Mouse (Mus musculus): ENCODE results near the gene Ptdss2. TPM values are rescaled to one million over a fixed set of nuclear protein-coding genes. Genes with fewer than 3 reads are reported as not detected.

Ptdss2 gene
- polyA plus RNA-seq, 1 experiment from 2014 or later: 85.5 TPM

- H3K27ac ChIP-seq: no peak overlapping the region
- H3K4me3 ChIP-seq: no peak overlapping the region
- H3K36me3 ChIP-seq: peaks cover 35% of the 10 kb centered on the region
- no peak overlapping the region for H3K4me2 ChIP-seq (replicated peaks)
- H3K27me3 ChIP-seq: no peaks in the 10 kb centered on the region
- WGBS: 91% methylated on average over 14 of the region's 14 CpGs
- H3K9me3 ChIP-seq: no peaks in the 10 kb centered on the region
- no peak for ATAC-seq (ENCODE audit: low FRiP score, low read depth)
- peaks cover 25% of the 10 kb centered on the region for H3K4me1 ChIP-seq
- H3K9ac ChIP-seq: peak overlapping the region; percentile 25; the same call in 1 of the 2 replicates
Measured at GRCm38 (mm10) chr7:141191036-141191435, 68.9 kb downstream of the Ptdss2 start.

DNA sequence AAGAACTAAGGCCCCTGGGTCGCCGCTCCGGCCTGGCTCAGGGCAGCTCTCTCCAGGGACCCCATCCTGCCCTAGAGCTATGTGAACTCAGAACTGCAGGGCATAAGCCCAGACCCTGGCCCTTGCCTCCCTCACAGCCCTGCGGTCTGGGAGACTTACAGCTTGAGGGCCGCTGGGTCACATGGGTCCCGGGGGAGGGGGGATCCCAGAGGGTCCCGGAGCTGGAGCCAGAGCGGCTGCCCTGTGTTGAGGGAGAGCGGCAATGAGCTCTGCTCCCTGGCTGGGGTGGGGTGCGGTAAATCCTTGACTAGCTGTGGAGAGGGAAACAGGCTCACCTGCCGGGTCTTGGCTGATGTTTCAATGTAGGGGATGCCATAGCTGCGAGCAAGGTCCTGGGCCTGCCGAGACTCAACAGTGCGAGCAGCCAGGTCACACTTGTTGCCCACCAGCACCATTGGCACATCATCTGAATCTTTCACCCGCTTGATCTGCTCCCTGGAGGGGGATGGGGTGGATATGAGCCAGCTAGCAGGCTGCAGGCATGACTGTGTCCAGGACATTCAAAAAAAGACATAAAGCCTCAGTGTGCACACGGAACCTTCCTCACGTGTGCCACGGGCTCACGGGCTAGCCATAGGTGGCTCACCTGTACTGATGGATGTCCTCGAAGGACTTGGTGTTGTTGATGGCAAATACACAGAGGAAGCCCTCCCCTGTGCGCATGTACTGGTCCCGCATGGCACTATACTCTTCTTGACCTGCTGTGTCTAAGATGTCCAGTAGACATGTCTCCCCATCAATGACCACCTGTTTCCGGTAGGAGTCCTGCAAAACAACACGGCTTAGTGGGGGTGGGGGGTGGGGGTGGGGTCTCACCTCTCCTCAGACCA lies 69.9 kb downstream of the Ptdss2 start:
- peak overlapping the region; percentile 95 for H3K4me2 ChIP-seq (replicated peaks)
- ATAC-seq (ENCODE audit: low FRiP score, low read depth): no peak
- no peaks in the 10 kb centered on the region for H3K9me3 ChIP-seq
- peaks cover 35% of the 10 kb centered on the region for H3K36me3 ChIP-seq
- H3K4me3 ChIP-seq: peak overlapping the region; percentile 85
- H3K4me1 ChIP-seq: peaks cover 25% of the 10 kb centered on the region
- 88% methylated on average over 24 of the region's 24 CpGs for WGBS
- H3K27me3 ChIP-seq: no peaks in the 10 kb centered on the region
- H3K9ac ChIP-seq: peak overlapping the region; percentile 92
- H3K27ac ChIP-seq: no peak overlapping the region

GRCm38 (mm10) chr7:141192776-141193347 lies 70.7 kb downstream of the Ptdss2 start:
- H3K4me3 ChIP-seq: peak overlapping the region; percentile 85
- WGBS: 27% methylated on average over 12 of the region's 12 CpGs
- H3K9ac ChIP-seq: peak overlapping the region; percentile 92
- H3K9me3 ChIP-seq: no peaks in the 10 kb centered on the region
- peaks cover 37% of the 10 kb centered on the region for H3K36me3 ChIP-seq
- peaks cover 25% of the 10 kb centered on the region for H3K4me1 ChIP-seq
- H3K27ac ChIP-seq: peak overlapping the region; percentile 77
- no peak for ATAC-seq (ENCODE audit: low FRiP score, low read depth)
- peak overlapping the region; percentile 95 for H3K4me2 ChIP-seq (replicated peaks)
- H3K27me3 ChIP-seq: no peaks in the 10 kb centered on the region

DNA sequence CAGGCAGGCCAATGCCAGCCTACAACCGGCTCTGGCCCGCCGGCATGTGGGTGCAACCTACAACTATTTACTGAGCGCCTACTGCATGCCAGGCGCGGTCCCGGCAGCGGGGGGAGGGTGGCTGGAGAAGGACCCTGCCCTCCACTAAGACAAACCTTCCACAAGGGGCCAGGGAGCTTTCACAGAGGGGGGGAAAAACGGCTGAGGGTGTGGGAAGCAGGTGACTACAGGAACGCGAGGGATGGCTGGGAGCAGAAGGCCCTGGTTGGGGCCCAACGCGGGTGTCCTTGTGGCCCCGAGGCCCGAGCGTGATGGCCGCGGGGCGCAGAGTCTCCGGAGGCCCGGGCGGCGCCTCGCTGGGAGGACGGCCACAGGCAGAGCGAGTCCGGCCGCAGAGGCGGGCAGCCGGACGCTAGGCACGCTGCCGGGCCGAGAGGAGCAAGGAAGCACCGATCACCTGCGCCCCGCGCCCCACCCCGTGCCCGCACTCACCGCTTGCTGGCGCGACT lies 71.2 kb downstream of the Ptdss2 start:
- Histone ChIP-seq H3K4me1 (peaks cover 25% of the 10 kb centered on the region), H3K4me2 (replicated peaks) (peak overlapping the region; percentile 95), H3K27me3 (no peaks in the 10 kb centered on the region), H3K36me3 (peaks cover 42% of the 10 kb centered on the region), H3K27ac (peak overlapping the region; percentile 77), H3K9me3 (no peaks in the 10 kb centered on the region), H3K9ac (peak overlapping the region; percentile 92), H3K4me3 (peak overlapping the region; percentile 85)
- under 1% methylated on average over 32 of the region's 43 CpGs for WGBS
- ATAC-seq (ENCODE audit: low FRiP score, low read depth): no peak

GRCm38 (mm10) chr7:141193948-141194347 lies 71.8 kb downstream of the Ptdss2 start, which contains the start of the genes Hras and Lrrc56:
Gene Hras, minus strand, starts transcription at chr7:141194005.
Gene Lrrc56, plus strand, starts transcription at chr7:141194157.
- Histone ChIP-seq H3K36me3 (peaks cover 42% of the 10 kb centered on the region), H3K27ac (peak within 1 kb of the TSS; percentile 85), H3K9ac (peak within 1 kb of the TSS; percentile 92), H3K4me1 (peaks cover 25% of the 10 kb centered on the region), H3K4me2 (replicated peaks) (peak within 1 kb of the TSS; percentile 98), H3K9me3 (no peaks in the 10 kb centered on the region), H3K4me3 (peak within 1 kb of the TSS; percentile 85), H3K27me3 (no peaks in the 10 kb centered on the region)
- ATAC-seq (ENCODE audit: low FRiP score, low read depth): peak; percentile 96
- WGBS: 1% methylated on average over 34 of the region's 39 CpGs

GRCm38 (mm10) chr7:141194409-141194808 lies 72.2 kb downstream of the Ptdss2 start:
- Histone ChIP-seq H3K4me3 (peak overlapping the region; percentile 85), H3K27me3 (no peaks in the 10 kb centered on the region), H3K9ac (peak overlapping the region; percentile 69), H3K9me3 (no peaks in the 10 kb centered on the region), H3K4me1 (peaks cover 25% of the 10 kb centered on the region), H3K27ac (peak overlapping the region; percentile 85), H3K4me2 (replicated peaks) (peak overlapping the region; percentile 98), H3K36me3 (peaks cover 37% of the 10 kb centered on the region)
- ATAC-seq (ENCODE audit: low FRiP score, low read depth): no peak
- under 1% methylated on average over 23 of the region's 23 CpGs for WGBS

GRCm38 (mm10) chr7:141194830-141195229 lies 72.6 kb downstream of the Ptdss2 start:
- WGBS: 0% methylated on average over 28 of the region's 28 CpGs
- Histone ChIP-seq H3K9ac (peak overlapping the region; percentile 69), H3K27me3 (no peaks in the 10 kb centered on the region), H3K4me3 (peak overlapping the region; percentile 85), H3K27ac (peak overlapping the region; percentile 85), H3K4me2 (replicated peaks) (peak overlapping the region; percentile 98), H3K4me1 (peaks cover 25% of the 10 kb centered on the region), H3K36me3 (peaks cover 33% of the 10 kb centered on the region), H3K9me3 (no peaks in the 10 kb centered on the region)
- peak; percentile 18; the same call in 1 of the 2 replicates for ATAC-seq (ENCODE audit: low FRiP score, low read depth)

GRCm38 (mm10) chr7:141195754-141196153 lies 73.6 kb downstream of the Ptdss2 start:
- 0 out of 2 replicates have a peak overlapping the region, but pooled peaks have one; percentile 31 for H3K9ac ChIP-seq
- no peaks in the 10 kb centered on the region for H3K9me3 ChIP-seq
- no peak overlapping the region for H3K27ac ChIP-seq
- no peak for ATAC-seq (ENCODE audit: low FRiP score, low read depth)
- 93% methylated on average over 2 of the region's 2 CpGs for WGBS
- no peak overlapping the region for H3K4me3 ChIP-seq
- H3K36me3 ChIP-seq: peaks cover 24% of the 10 kb centered on the region
- H3K4me1 ChIP-seq: peaks cover 25% of the 10 kb centered on the region
- H3K27me3 ChIP-seq: no peaks in the 10 kb centered on the region
- H3K4me2 ChIP-seq (replicated peaks): peak overlapping the region; percentile 98

GRCm38 (mm10) chr7:141196619-141197282 lies 74.6 kb downstream of the Ptdss2 start:
- H3K9ac ChIP-seq: no peak overlapping the region; the same call in 1 of the 2 replicates
- no peak overlapping the region for H3K4me3 ChIP-seq
- no peak overlapping the region for H3K27ac ChIP-seq
- no peak overlapping the region for H3K4me2 ChIP-seq (replicated peaks)
- peaks cover 22% of the 10 kb centered on the region for H3K4me1 ChIP-seq
- H3K36me3 ChIP-seq: peaks cover 18% of the 10 kb centered on the region
- ATAC-seq (ENCODE audit: low FRiP score, low read depth): no peak
- H3K27me3 ChIP-seq: no peaks in the 10 kb centered on the region
- 92% methylated on average over 8 of the region's 8 CpGs for WGBS
- no peaks in the 10 kb centered on the region for H3K9me3 ChIP-seq

GRCm38 (mm10) chr7:141198121-141198520 lies 75.9 kb downstream of the Ptdss2 start:
- WGBS: 89% methylated on average over 4 of the region's 4 CpGs
- H3K4me1 ChIP-seq: peaks cover 10% of the 10 kb centered on the region
- no peak overlapping the region for H3K27ac ChIP-seq
- no peak overlapping the region for H3K4me3 ChIP-seq
- H3K9me3 ChIP-seq: no peaks in the 10 kb centered on the region
- no peak for ATAC-seq (ENCODE audit: low FRiP score, low read depth)
- H3K9ac ChIP-seq: no peak overlapping the region
- H3K36me3 ChIP-seq: peaks cover 11% of the 10 kb centered on the region; the same call in 1 of the 2 replicates
- H3K4me2 ChIP-seq (replicated peaks): no peak overlapping the region
- no peaks in the 10 kb centered on the region for H3K27me3 ChIP-seq

- H3K4me3 ChIP-seq: no peak overlapping the region
- H3K4me1 ChIP-seq: no peaks in the 10 kb centered on the region
- H3K27me3 ChIP-seq: no peaks in the 10 kb centered on the region
- 75% methylated on average over 3 of the region's 3 CpGs for WGBS
- H3K27ac ChIP-seq: no peak overlapping the region
- no peak overlapping the region for H3K9ac ChIP-seq
- H3K9me3 ChIP-seq: no peaks in the 10 kb centered on the region
- no peak overlapping the region for H3K4me2 ChIP-seq (replicated peaks)
- peaks cover 8% of the 10 kb centered on the region; the same call in 1 of the 2 replicates for H3K36me3 ChIP-seq
- ATAC-seq (ENCODE audit: low FRiP score, low read depth): no peak
Measured at GRCm38 (mm10) chr7:141204546-141204945, 82.4 kb downstream of the Ptdss2 start.

Measured in limb, embryonic 13.5 days (tissue).